Mouse (Mus musculus) MEL (cell line): ENCODE data around the gene Muc20. TPM values are rescaled to one million over a fixed set of nuclear protein-coding genes. Genes with fewer than 3 reads are reported as not detected.

Experiments used
- DNase-seq: peaks from one replicate; pipeline ENCODE4 v3.0.0; 2011; ENCODE audit warnings: low read depth, low spot score
- H3K27ac ChIP-seq: 2 replicates; pipeline ENCODE4 v1.5.1; 2012; ENCODE audit warnings: low read depth, mild to moderate bottlenecking, control low read depth, low read length, moderate library complexity; ENCODE audit not compliant: control insufficient read depth
- H3K27me3 ChIP-seq, 2 experiments: fragments of 150-350 bp in 1 of 2; sonication (generic) in 1 of 2; 2 replicates each; pipeline ENCODE4 v1.6.1; 2012; ENCODE audit warnings: low read length in 2 of 2, mild to moderate bottlenecking in 2 of 2, improper control_type of control experiment in 1 of 2, moderate library complexity in 1 of 2; ENCODE audit not compliant: insufficient read depth in 2 of 2, control insufficient read depth in 1 of 2
- H3K36me3 ChIP-seq, 2 experiments: 2 replicates each; pipeline ENCODE4 v1.6.1; 2012 to 2014; ENCODE audit warnings: low read length in 2 of 2, improper control_type of control experiment in 1 of 2, inconsistent platforms in 1 of 2, mild to moderate bottlenecking in 1 of 2; ENCODE audit not compliant: insufficient read depth in 2 of 2, control insufficient read depth in 1 of 2
- H3K4me1 ChIP-seq, 2 experiments: fragments of 150-350 bp in 1 of 2; sonication (generic) in 1 of 2; 2 replicates each; pipeline ENCODE4 v1.6.1; 2012; ENCODE audit warnings: low read length in 2 of 2, improper control_type of control experiment in 1 of 2, mild to moderate bottlenecking in 1 of 2; ENCODE audit not compliant: insufficient read depth in 2 of 2, control insufficient read depth in 1 of 2
- H3K4me3 ChIP-seq, 2 experiments: fragments of 150-350 bp in 1 of 2; sonication (generic) in 1 of 2; 2 replicates each; pipeline ENCODE4 v1.5.1; 2012; ENCODE audit warnings: low read depth in 2 of 2, low read length in 2 of 2, mild to moderate bottlenecking in 2 of 2, moderate library complexity in 2 of 2, control low read depth in 1 of 2, improper control_type of control experiment in 1 of 2; ENCODE audit not compliant: control insufficient read depth in 1 of 2, insufficient read depth in 1 of 2
- H3K79me2 ChIP-seq: 2 replicates; pipeline ENCODE4 v1.6.1; 2012; ENCODE audit warnings: mild to moderate bottlenecking, low read length, moderate library complexity; ENCODE audit not compliant: control insufficient read depth, poor library complexity, insufficient read depth
- H3K9ac ChIP-seq: 2 replicates; pipeline ENCODE4 v1.6.1; 2012; ENCODE audit warnings: low read depth, mild to moderate bottlenecking, control low read depth, low read length, moderate library complexity; ENCODE audit not compliant: control insufficient read depth, poor library complexity, severe bottlenecking
- H3K9me3 ChIP-seq: fragments of 150-350 bp; sonication (generic); replicated peaks from 2 replicates; pipeline ENCODE4 v1.6.1; 2012; ENCODE audit warnings: mild to moderate bottlenecking, low read length, improper control_type of control experiment, moderate library complexity; ENCODE audit not compliant: insufficient read depth
- BHLHE40 ChIP-seq: IDR thresholded peaks from 2 replicates; pipeline ENCODE4 v1.6.1; 2012; ENCODE audit warnings: low read depth, mild to moderate bottlenecking, inconsistent platforms, low read length, improper control_type of control experiment, borderline replicate concordance
- CHD2 ChIP-seq: IDR thresholded peaks from 2 replicates; pipeline ENCODE4 v1.6.1; 2011; ENCODE audit warnings: low read length, improper control_type of control experiment
- E2F4 ChIP-seq: IDR thresholded peaks from 2 replicates; pipeline ENCODE4 v1.6.1; 2011; ENCODE audit warnings: low read depth, low read length, improper control_type of control experiment, borderline replicate concordance
- ELF1 ChIP-seq: IDR thresholded peaks from 2 replicates; pipeline ENCODE4 v1.6.1; 2014; ENCODE audit warnings: low read depth, mild to moderate bottlenecking, inconsistent platforms, low read length, improper control_type of control experiment, moderate library complexity
- EP300 ChIP-seq, 2 experiments: IDR thresholded peaks; 2 replicates each; pipeline ENCODE4 v1.6.1; 2011; ENCODE audit warnings: improper control_type of control experiment in 2 of 2, low read length in 2 of 2, low read depth in 1 of 2, mild to moderate bottlenecking in 1 of 2
- GABPA ChIP-seq: IDR thresholded peaks from 2 replicates; pipeline ENCODE4 v1.6.1; 2012; ENCODE audit warnings: low read depth, mild to moderate bottlenecking, inconsistent platforms, low read length, improper control_type of control experiment, moderate library complexity
- HCFC1 ChIP-seq: IDR thresholded peaks from 2 replicates; pipeline ENCODE4 v1.6.1; 2012; ENCODE audit warnings: low read depth, mild to moderate bottlenecking, inconsistent platforms, low read length, improper control_type of control experiment, moderate library complexity
- KAT2A ChIP-seq: conservative IDR thresholded peaks from 2 replicates; pipeline ENCODE4 v1.6.1; 2012; ENCODE audit warnings: low read depth, low read length, improper control_type of control experiment, inconsistent platforms
- MAFK ChIP-seq: IDR thresholded peaks from 2 replicates; pipeline ENCODE4 v1.6.1; 2011; ENCODE audit warnings: low read depth, mild to moderate bottlenecking, low read length, improper control_type of control experiment, borderline replicate concordance
- MAX ChIP-seq: IDR thresholded peaks from 2 replicates; pipeline ENCODE4 v1.6.1; 2011; ENCODE audit warnings: low read length, improper control_type of control experiment
- MAZ ChIP-seq: IDR thresholded peaks from 2 replicates; pipeline ENCODE4 v1.6.1; 2012; ENCODE audit warnings: low read depth, mild to moderate bottlenecking, inconsistent platforms, low read length, improper control_type of control experiment
- MEF2A ChIP-seq: IDR thresholded peaks from 2 replicates; pipeline ENCODE4 v1.6.1; 2014; ENCODE audit warnings: low read depth, mild to moderate bottlenecking, inconsistent platforms, low read length, improper control_type of control experiment; ENCODE audit not compliant: poor library complexity, insufficient replicate concordance, severe bottlenecking; ENCODE audit errors: extremely low read depth
- MYC ChIP-seq: IDR thresholded peaks from 2 replicates; pipeline ENCODE4 v1.6.1; 2011; ENCODE audit warnings: low read depth, mild to moderate bottlenecking, low read length, improper control_type of control experiment, moderate library complexity
- NELFE ChIP-seq: IDR thresholded peaks from 2 replicates; pipeline ENCODE4 v1.6.1; 2011; ENCODE audit warnings: low read depth, low read length, improper control_type of control experiment
- POLR2AphosphoS2 ChIP-seq: IDR thresholded peaks from 2 replicates; pipeline ENCODE4 v1.6.1; 2011; ENCODE audit warnings: low read length, improper control_type of control experiment
- POLR2AphosphoS5 ChIP-seq: IDR thresholded peaks from 2 replicates; pipeline ENCODE4 v1.6.1; 2012; ENCODE audit warnings: low read depth, borderline replicate concordance, mild to moderate bottlenecking, inconsistent platforms, low read length, moderate library complexity, mixed read lengths
- SIN3A ChIP-seq: IDR thresholded peaks from 2 replicates; pipeline ENCODE4 v1.6.1; 2012; ENCODE audit warnings: low read length, improper control_type of control experiment, inconsistent platforms
- TAL1 ChIP-seq: IDR thresholded peaks from 2 replicates; pipeline ENCODE4 v1.6.1; 2012; ENCODE audit warnings: mild to moderate bottlenecking, inconsistent platforms, low read length, moderate library complexity, mixed read lengths
- USF1 ChIP-seq: IDR thresholded peaks from 2 replicates; pipeline ENCODE4 v1.6.1; 2014; ENCODE audit warnings: low read depth, mild to moderate bottlenecking, inconsistent platforms, low read length, improper control_type of control experiment, moderate library complexity
- USF2 ChIP-seq, 2 experiments: IDR thresholded peaks; 2 replicates each; pipeline ENCODE4 v1.6.1; 2011 to 2012; ENCODE audit warnings: improper control_type of control experiment in 2 of 2, low read length in 2 of 2, borderline replicate concordance in 1 of 2, inconsistent platforms in 1 of 2, low read depth in 1 of 2, mild to moderate bottlenecking in 1 of 2; ENCODE audit not compliant: insufficient read depth in 1 of 2
- polyA plus RNA-seq, 2 experiments: library from polyadenylated mRNA; stranded (reverse) in 1 of 2; unstranded in 1 of 2; fragments of >175 nt in 1 of 2; fragments of >200 nt in 1 of 2; gene quantifications; 2 replicates each; pipeline versions ENCODE4 v1.2.1 to v1.2.4; 2012; ENCODE audit warnings: low replicate concordance in 2 of 2, low read depth in 1 of 2; ENCODE audit not compliant: insufficient read length in 2 of 2, insufficient read depth in 1 of 2, missing spikeins in 1 of 2
- total RNA-seq: library from RNA; depleted of rRNA; stranded (reverse); fragments of 300-350 nt; gene quantifications from 2 replicates; pipeline ENCODE4 v1.2.3, GENCODE M21; 2012

The Muc20 gene
- total and polyA plus RNA-seq, 3 experiments: not detected

DNA sequence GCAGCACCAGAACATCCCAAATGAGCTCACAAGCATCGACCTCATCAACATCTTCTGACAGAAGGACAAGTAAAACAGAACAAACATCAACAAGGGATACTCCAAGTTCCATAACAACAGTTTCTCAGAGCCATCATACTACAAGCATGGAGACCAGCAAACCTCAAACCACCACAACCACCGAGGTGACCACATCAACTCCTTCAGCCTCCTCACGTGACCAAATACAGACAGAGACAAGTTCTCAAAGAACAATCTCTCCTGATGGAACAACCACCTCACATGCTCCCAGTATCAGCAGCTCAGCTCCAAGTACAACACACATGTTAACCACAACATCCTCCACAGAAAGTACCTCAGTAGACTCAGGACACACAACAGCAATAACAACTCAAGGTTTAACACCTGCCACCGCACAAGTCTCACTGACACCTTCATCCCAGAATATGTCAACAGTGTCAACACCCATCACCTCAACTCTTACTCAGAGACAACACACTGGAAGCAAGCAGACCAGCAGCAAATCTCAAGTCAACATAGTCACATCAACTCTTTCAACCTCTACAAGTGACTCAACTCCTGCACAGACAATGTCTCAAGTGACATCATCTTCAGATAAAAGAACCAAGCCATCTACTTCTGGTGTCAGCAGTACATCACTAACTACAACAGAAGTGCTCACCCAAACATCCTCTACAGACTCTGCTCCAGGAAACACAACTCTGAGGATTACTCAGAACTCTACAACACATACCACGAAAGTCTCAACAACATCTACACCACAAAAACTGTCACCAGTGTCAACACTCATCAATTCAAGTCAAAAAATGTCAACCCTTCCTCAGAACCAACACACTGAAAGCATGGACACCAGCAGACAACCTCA is 46.8 kb downstream of the Muc20 start:
- Histone ChIP-seq H3K27me3 (peaks cover 4 to 10% of the 10 kb centered on the region in 2 experiments; a peak in 3 of 4 replicates), H3K9me3 (no peaks in the 10 kb centered on the region), H3K27ac (no peak overlapping the region), H3K79me2 (no peaks in the 10 kb centered on the region), H3K4me1 (no peaks in the 10 kb centered on the region), H3K9ac (no peak overlapping the region), H3K4me3 (no peak overlapping the region), H3K36me3 (no peaks in the 10 kb centered on the region)
- no peak for TF ChIP-seq MEF2A
- TF ChIP-seq GABPA: no peak
- no peak for TF ChIP-seq EP300 (IDR thresholded peaks at IDR 0.05; ENCODE audit: low read depth in 1 of 2, low read length in 2 of 2)
- no peak for TF ChIP-seq MAZ
- TF ChIP-seq NELFE: no peak
- DNase-seq: no peak

DNA sequence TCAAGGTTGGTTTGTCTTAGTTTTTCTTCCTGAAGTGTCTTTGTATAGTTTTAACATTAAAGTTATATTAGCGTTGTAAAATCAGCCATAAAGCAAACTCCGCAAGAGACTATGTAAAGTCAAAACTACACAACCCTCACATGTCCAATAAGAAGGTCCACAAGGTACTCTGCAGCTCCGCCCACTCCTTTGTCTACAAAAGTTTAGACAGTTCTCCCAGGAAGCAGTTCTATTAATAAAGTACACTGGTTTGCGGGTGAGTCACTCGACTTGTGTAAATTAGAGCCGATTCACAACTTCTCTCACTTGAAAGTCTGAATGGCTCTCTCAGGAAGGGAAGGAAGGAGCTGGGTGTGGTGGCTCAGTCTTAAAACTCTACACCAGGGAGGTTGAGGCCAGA is 51.4 kb downstream of the Muc20 start:
- DNase-seq: no peak
- no peaks in the 10 kb centered on the region; a peak in 1 of 4 replicates for H3K4me1 ChIP-seq
- H3K79me2 ChIP-seq: no peaks in the 10 kb centered on the region
- H3K9me3 ChIP-seq: no peaks in the 10 kb centered on the region
- H3K27ac ChIP-seq: no peak overlapping the region
- no peaks in the 10 kb centered on the region for H3K36me3 ChIP-seq
- H3K4me3 ChIP-seq: no peak overlapping the region
- TF ChIP-seq GABPA (no peak), MEF2A (no peak), CHD2 (no peak), ELF1 (no peak), KAT2A (no peak), E2F4 (no peak), USF2 (IDR thresholded peaks at IDR 0.05; ENCODE audit: borderline replicate concordance in 1 of 2, insufficient read depth in 1 of 2, low read depth in 1 of 2, low read length in 2 of 2) (no peak), POLR2AphosphoS5 (no peak), SIN3A (no peak), TAL1 (no peak), MAX (no peak), MYC (no peak), USF1 (no peak), MAZ (no peak), POLR2AphosphoS2 (no peak), NELFE (no peak), MAFK (no peak), HCFC1 (no peak), BHLHE40 (no peak)
- H3K9ac ChIP-seq: no peak overlapping the region
- peaks cover 11 to 18% of the 10 kb centered on the region in 2 experiments for H3K27me3 ChIP-seq
